Mouse (Mus musculus): ENCODE data around the gene Gfer. TPM values are rescaled to one million over a fixed set of nuclear protein-coding genes. Genes with fewer than 3 reads are reported as not detected.

Gene Gfer
- 30.9 and 44.6 TPM in 2 replicates for total RNA-seq (2017)

- ATAC-seq (replicated peaks; ENCODE audit: low read depth, poor library complexity, severe bottlenecking): peak; percentile 71
These were observed at the start of gene Gfer, which contains the start of gene Noxo1 for GRCm38 (mm10) chr17:24696011-24696697. Gene Gfer (minus strand): TSS chr17:24696156. Gene Noxo1 (plus strand): TSS chr17:24696234.

- ATAC-seq (replicated peaks; ENCODE audit: low read depth, poor library complexity, severe bottlenecking): no peak
These were observed 48.4 kb upstream of the Gfer start for GRCm38 (mm10) chr17:24744381-24744780.

GRCm38 (mm10) chr17:24743896-24744295 lies 47.9 kb upstream of the Gfer start:
- no peak for ATAC-seq (replicated peaks; ENCODE audit: low read depth, poor library complexity, severe bottlenecking)

- no peak for ATAC-seq (replicated peaks; ENCODE audit: low read depth, poor library complexity, severe bottlenecking)
These were observed 46.4 kb upstream of the Gfer start for GRCm38 (mm10) chr17:24742307-24742706.

- ATAC-seq (replicated peaks; ENCODE audit: low read depth, poor library complexity, severe bottlenecking): no peak
These were observed 44.0 kb upstream of the Gfer start for GRCm38 (mm10) chr17:24739926-24740325.

GRCm38 (mm10) chr17:24738238-24738637 lies 42.3 kb upstream of the Gfer start:
- ATAC-seq (replicated peaks; ENCODE audit: low read depth, poor library complexity, severe bottlenecking): no peak

GRCm38 (mm10) chr17:24737135-24737810 lies 41.3 kb upstream of the Gfer start:
- peak; percentile 37 for ATAC-seq (replicated peaks; ENCODE audit: low read depth, poor library complexity, severe bottlenecking)

- ATAC-seq (replicated peaks; ENCODE audit: low read depth, poor library complexity, severe bottlenecking): peak; percentile 97
These were observed 40.5 kb upstream of the Gfer start, which contains the start of gene Msrb1 for GRCm38 (mm10) chr17:24736330-24737051. Gene Msrb1 (plus strand): TSS chr17:24736642.

- ATAC-seq (replicated peaks; ENCODE audit: low read depth, poor library complexity, severe bottlenecking): no peak
These were observed 39.5 kb upstream of the Gfer start for GRCm38 (mm10) chr17:24735446-24735845.

GRCm38 (mm10) chr17:24734513-24734912 lies 38.6 kb upstream of the Gfer start:
- no peak for ATAC-seq (replicated peaks; ENCODE audit: low read depth, poor library complexity, severe bottlenecking)

- no peak for ATAC-seq (replicated peaks; ENCODE audit: low read depth, poor library complexity, severe bottlenecking)
These were observed 37.6 kb upstream of the Gfer start for GRCm38 (mm10) chr17:24733434-24734050.

GRCm38 (mm10) chr17:24732233-24732935 lies 36.4 kb upstream of the Gfer start:
- ATAC-seq (replicated peaks; ENCODE audit: low read depth, poor library complexity, severe bottlenecking): no peak

GRCm38 (mm10) chr17:24730787-24731186 lies 34.8 kb upstream of the Gfer start:
- ATAC-seq (replicated peaks; ENCODE audit: low read depth, poor library complexity, severe bottlenecking): no peak

GRCm38 (mm10) chr17:24729067-24729466 lies 33.1 kb upstream of the Gfer start:
- ATAC-seq (replicated peaks; ENCODE audit: low read depth, poor library complexity, severe bottlenecking): no peak

GRCm38 (mm10) chr17:24728184-24728583 lies 32.2 kb upstream of the Gfer start:
- no peak for ATAC-seq (replicated peaks; ENCODE audit: low read depth, poor library complexity, severe bottlenecking)

GRCm38 (mm10) chr17:24727618-24728017 lies 31.7 kb upstream of the Gfer start, which contains the start of gene Rpl3l:
Gene Rpl3l (plus strand): TSS chr17:24727820.
- ATAC-seq (replicated peaks; ENCODE audit: low read depth, poor library complexity, severe bottlenecking): no peak

- no peak for ATAC-seq (replicated peaks; ENCODE audit: low read depth, poor library complexity, severe bottlenecking)
These were observed 29.9 kb upstream of the Gfer start for GRCm38 (mm10) chr17:24725637-24726390.

- ATAC-seq (replicated peaks; ENCODE audit: low read depth, poor library complexity, severe bottlenecking): peak; percentile 64
These were observed 28.2 kb upstream of the Gfer start, which contains the start of gene Ndufb10 for GRCm38 (mm10) chr17:24724184-24724583. Gene Ndufb10 (minus strand): TSS chr17:24724478.

GRCm38 (mm10) chr17:24723881-24724180 lies 27.9 kb upstream of the Gfer start:
- no peak for ATAC-seq (replicated peaks; ENCODE audit: low read depth, poor library complexity, severe bottlenecking)
